Mouse (Mus musculus): ENCODE measurements around the gene Itga8. TPM values are rescaled to one million over a fixed set of nuclear protein-coding genes. Genes with fewer than 3 reads are reported as not detected.

The Itga8 gene
- total RNA-seq, 2 experiments from 2014 or later = 2.0 to 2.6 TPM

DNA sequence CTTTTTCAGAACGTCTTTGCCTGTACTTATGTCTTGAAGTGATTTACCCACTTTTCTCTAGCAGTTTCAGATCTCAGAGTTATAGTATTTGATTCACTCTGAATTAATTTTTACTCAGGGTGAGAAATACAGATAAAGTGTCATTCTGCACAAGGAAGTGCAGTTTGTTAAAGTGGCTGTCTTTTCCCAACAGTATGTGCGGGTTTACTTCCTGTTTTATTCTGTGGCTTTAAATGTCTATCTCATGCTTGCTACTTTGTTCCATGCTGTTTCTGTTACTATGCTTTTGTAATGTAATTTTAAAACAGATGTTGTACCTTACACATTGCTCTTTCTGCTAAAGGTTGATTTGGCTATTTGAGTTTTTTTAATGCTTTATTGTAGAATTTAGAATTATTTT, 216.2 kb downstream of the Itga8 start:
- Histone ChIP-seq H3K27ac (no peak overlapping the region), H3K4me3 (no peak overlapping the region)
- TF ChIP-seq CTCF (IDR thresholded peaks at IDR 0.05) = no peak
- intact Hi-C loops (cut with DNase I) = no loop called here
- DNase-seq = no peak

DNA sequence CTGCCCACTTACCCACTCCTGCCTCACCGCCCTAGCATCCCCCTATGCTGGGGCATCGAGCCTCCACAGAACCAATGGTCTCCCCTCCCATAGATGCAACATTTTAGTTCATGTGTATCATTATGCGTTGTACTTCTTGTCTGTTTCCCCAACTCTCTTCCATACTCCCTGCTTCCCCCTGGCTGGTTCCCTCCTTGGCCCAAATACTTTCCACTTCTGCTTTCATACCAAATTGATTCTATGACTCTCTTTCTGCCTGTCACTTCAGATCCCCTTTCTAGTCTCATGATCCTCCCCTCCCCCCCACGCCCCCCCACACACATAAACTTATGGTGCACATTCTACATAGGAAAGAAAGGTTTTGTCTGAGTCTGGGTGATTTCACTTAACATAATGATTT, 217.4 kb downstream of the Itga8 start:
- DNase-seq = no peak
- no peak for TF ChIP-seq CTCF (IDR thresholded peaks at IDR 0.05)
- intact Hi-C loops (cut with DNase I) = no loop called here

DNA sequence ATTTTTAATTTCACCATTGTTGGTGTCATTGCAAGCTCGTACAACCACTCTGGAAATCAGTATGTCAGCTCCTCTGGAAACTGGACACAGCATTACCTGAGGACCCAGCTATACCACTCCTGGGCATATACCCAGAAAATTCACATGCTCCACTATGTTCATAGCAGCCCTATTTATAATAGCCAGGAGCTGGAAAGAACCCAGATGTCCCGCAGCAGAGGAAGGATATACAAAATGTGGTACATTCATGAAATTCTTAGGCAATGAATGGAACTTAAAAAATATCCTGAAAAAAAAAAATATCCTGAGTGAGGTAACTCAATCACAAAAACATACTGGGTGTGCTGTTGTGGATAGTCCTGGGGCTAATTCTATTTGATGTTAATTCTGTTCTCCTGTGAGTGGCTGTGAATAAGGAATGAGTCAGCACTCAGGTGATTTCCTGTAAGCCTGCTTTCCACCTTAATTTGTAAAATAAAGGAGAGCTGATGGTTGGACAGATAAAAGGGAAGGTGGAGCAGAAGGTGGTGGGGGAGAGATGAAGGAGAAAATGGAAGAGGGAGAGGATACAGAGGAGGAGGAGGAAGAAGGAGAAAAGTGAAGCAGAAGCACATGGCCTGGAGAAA, 224.3 kb downstream of the Itga8 start:
- DNase-seq = no peak
- TF ChIP-seq CTCF (IDR thresholded peaks at IDR 0.05) = no peak
- intact Hi-C loops (cut with DNase I) = no loop called here
- H3K27ac ChIP-seq = no peak overlapping the region
- H3K4me3 ChIP-seq = no peak overlapping the region

More for the DNA sequence above, 217.4 kb downstream of the Itga8 start:
- Histone ChIP-seq H3K4me3 (no peak overlapping the region), H3K27ac (no peak overlapping the region)

DNA sequence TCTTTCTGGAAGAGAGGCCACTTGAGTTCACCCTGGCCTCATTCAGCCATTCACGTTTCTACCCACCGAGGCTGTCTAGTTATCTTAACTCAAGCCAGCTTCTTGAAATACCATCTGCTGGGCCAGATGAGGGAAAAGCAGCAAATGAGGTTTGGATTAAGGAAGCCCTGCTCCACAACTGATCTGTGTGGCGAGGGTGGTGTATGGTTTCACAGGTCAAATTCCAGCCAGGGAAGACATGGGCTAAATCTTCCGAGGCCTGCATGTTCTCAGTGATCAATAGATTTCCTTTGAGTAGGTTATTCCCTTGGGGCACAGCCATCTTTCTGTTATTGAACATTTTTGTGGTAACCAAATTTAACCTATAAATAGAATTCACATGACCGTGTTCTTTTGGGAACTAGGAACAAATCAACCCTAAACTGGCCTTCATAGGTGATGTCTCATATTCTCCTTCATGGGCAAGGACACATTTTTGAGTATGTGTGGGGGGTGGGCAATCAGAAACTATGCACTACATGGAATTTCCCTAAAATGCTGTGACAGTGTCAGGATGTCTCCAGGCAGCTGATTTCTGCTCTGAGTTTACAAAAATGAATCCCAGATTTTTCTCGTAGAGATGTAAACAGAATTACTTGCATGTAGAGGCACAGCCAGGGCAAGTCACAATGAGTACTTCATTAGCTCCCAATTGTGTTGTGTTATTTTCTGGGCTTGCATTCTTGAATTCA, 235.9 kb downstream of the Itga8 start:
- no peak for DNase-seq
- H3K27ac ChIP-seq = no peak overlapping the region
- intact Hi-C loops (cut with DNase I) = no loop called here

DNA sequence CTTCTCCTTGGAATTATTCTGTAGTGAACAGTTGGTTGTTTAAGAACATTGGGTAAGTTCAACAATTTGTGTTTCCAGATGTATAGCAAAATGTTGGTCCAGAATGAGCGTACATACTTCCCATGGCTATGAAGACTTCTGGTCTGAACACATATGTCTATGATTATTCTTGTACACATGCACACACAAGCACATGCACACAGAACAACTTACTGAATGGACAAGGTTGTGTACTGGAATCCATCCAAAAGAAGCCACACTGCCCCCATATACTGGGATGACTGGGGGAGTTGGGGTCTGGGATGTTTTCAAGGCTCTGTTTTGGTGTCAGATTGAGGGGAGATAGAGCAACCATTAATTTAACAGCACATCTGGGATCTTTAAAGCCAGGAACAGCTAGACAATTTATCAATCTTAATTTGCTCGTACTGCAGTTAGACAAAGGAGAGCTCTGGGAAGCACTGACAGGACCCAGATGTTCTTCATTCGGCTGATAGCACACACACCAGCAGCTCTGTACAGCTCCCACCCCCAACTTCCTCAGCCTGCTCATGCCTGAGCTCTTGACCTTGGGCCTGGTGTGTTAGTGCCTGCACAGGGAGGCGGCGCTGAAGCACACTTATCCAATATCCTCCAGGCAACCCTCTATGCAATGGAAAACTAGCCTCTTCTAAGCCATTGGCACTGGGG, 241.5 kb downstream of the Itga8 start:
- intact Hi-C loops (cut with DNase I) = no loop called here
- Histone ChIP-seq H3K4me3 (no peak overlapping the region), H3K27ac (no peak overlapping the region)
- no peak for TF ChIP-seq CTCF (IDR thresholded peaks at IDR 0.05)
- no peak for DNase-seq

More for the DNA sequence above, 235.9 kb downstream of the Itga8 start:
- TF ChIP-seq CTCF (IDR thresholded peaks at IDR 0.05) = no peak
- H3K4me3 ChIP-seq = no peak overlapping the region

Other genes starting within 250 kb of the Itga8 start
- 10 to 100 TPM; 10.7 to 11.5 TPM for gene Mindy3, start 117.5 kb upstream of the Itga8 start, total RNA-seq (2021)

All from gastrocnemius, adult 2 months (tissue).